Mouse (Mus musculus) stomach, embryonic 15.5 days (tissue): ENCODE results near the gene Oas1c. TPM values are rescaled to one million over a fixed set of nuclear protein-coding genes. Genes with fewer than 3 reads are reported as not detected.
A peak's percentile ranks its signal among the peaks of the same experiment; 100 is the strongest.
"Not testable (repeated sequence)": the region's sequence is repeated elsewhere in the genome, so short reads cannot be mapped to it uniquely, and the experiment has no call there.

Experiments used
- ATAC-seq: fragments of 200-750 bp; cut with Nextera tagmentation; 2 replicates; pipeline ENCODE4 v1.8.0; 2017; ENCODE audit warnings: low read depth, moderate number of reproducible peaks, moderate TSS enrichment; ENCODE audit not compliant: insufficient read depth, low FRiP score
- H3K27ac ChIP-seq: fragments of 300-500 bp; sonication (generic); 2 replicates; pipeline ENCODE4 v1.5.1; 2015; ENCODE audit warnings: mild to moderate bottlenecking, inconsistent platforms
- H3K27me3 ChIP-seq: fragments of 300-500 bp; sonication (generic); replicated peaks from 2 replicates; pipeline ENCODE4 v1.6.1; 2015; ENCODE audit warnings: inconsistent platforms
- H3K36me3 ChIP-seq: fragments of 300-500 bp; sonication (generic); 2 replicates; pipeline ENCODE4 v1.6.1; 2015; ENCODE audit warnings: inconsistent platforms
- H3K4me1 ChIP-seq: fragments of 300-500 bp; sonication (generic); 2 replicates; pipeline ENCODE4 v1.6.1; 2015; ENCODE audit warnings: inconsistent platforms
- H3K4me2 ChIP-seq: fragments of 300-500 bp; sonication (generic); 2 replicates; pipeline ENCODE4 v1.6.1; 2015; ENCODE audit warnings: mild to moderate bottlenecking, inconsistent platforms
- H3K4me3 ChIP-seq: fragments of 300-500 bp; sonication (generic); replicated peaks from 2 replicates; pipeline ENCODE4 v1.5.1; 2015; ENCODE audit warnings: inconsistent platforms
- H3K9ac ChIP-seq: fragments of 300-500 bp; sonication (generic); 2 replicates; pipeline ENCODE4 v1.6.1; 2015; ENCODE audit warnings: inconsistent platforms
- H3K9me3 ChIP-seq: fragments of 300-500 bp; sonication (generic); 2 replicates; pipeline ENCODE4 v1.6.1; 2016; ENCODE audit warnings: inconsistent platforms
- WGBS: fragments of 180-500 bp; shearing (Covaris S2); methylation state at CpG from one replicate; pipeline ENCODE4 v1.1.7; 2015; 5-methylcytosine and 5-hydroxymethylcytosine counted together
- polyA plus RNA-seq: library from polyadenylated mRNA; unstranded; fragments of >200 nt; fragmentation: Nextera tagmentation; extraction: Ambion mirVana; gene quantifications from 2 replicates; pipeline ENCODE4 v1.2.1, GENCODE M21; 2015

Gene Oas1c
- polyA plus RNA-seq, 1 experiment from 2014 or later, result 0.71 TPM

GRCm38 (mm10) chr5:120813023-120813422 lies 709 bp upstream of the Oas1c start:
- Histone ChIP-seq H3K27ac (no peak overlapping the region), H3K4me3 (peak overlapping the region; percentile 44), H3K4me1 (no peaks in the 10 kb centered on the region; the same call in 1 of the 2 replicates), H3K9me3 (no peaks in the 10 kb centered on the region), H3K27me3 (no peaks in the 10 kb centered on the region), H3K4me2 (peak overlapping the region; percentile 67), H3K36me3 (no peaks in the 10 kb centered on the region), H3K9ac (no peak overlapping the region)
- no peak for ATAC-seq
- 70% methylated on average over 6 of the region's 6 CpGs for WGBS

GRCm38 (mm10) chr5:120809171-120809570 lies 3.1 kb downstream of the Oas1c start:
- no peak overlapping the region for H3K4me2 ChIP-seq
- no peaks in the 10 kb centered on the region; the same call in 1 of the 2 replicates for H3K4me1 ChIP-seq
- H3K36me3 ChIP-seq, result no peaks in the 10 kb centered on the region
- no peaks in the 10 kb centered on the region for H3K27me3 ChIP-seq
- ATAC-seq, result no peak
- no peak overlapping the region for H3K9ac ChIP-seq
- WGBS, result 43% methylated on average over 6 of the region's 6 CpGs
- no peaks in the 10 kb centered on the region for H3K9me3 ChIP-seq
- H3K27ac ChIP-seq, result no peak overlapping the region
- H3K4me3 ChIP-seq, result no peak overlapping the region

- 86% methylated on average over 1 of the region's 1 CpGs for WGBS
- no peak for ATAC-seq
- Histone ChIP-seq H3K4me3 (no peak overlapping the region), H3K9me3 (no peaks in the 10 kb centered on the region), H3K36me3 (no peaks in the 10 kb centered on the region), H3K9ac (no peak overlapping the region), H3K27ac (no peak overlapping the region), H3K4me1 (no peaks in the 10 kb centered on the region), H3K4me2 (no peak overlapping the region), H3K27me3 (no peaks in the 10 kb centered on the region)
These were observed 5.9 kb downstream of the Oas1c start for GRCm38 (mm10) chr5:120806458-120806857.

GRCm38 (mm10) chr5:120803596-120803995 lies 8.7 kb downstream of the Oas1c start:
- Histone ChIP-seq H3K4me3 (no peak overlapping the region), H3K4me1 (no peaks in the 10 kb centered on the region), H3K9ac (no peak overlapping the region), H3K4me2 (no peak overlapping the region), H3K27ac (no peak overlapping the region), H3K36me3 (no peaks in the 10 kb centered on the region), H3K9me3 (no peaks in the 10 kb centered on the region), H3K27me3 (no peaks in the 10 kb centered on the region)
- 68% methylated on average over 2 of the region's 2 CpGs for WGBS
- ATAC-seq, result no peak

- H3K27ac ChIP-seq, H3K36me3 ChIP-seq, H3K9me3 ChIP-seq, H3K4me2 ChIP-seq, H3K4me3 ChIP-seq, H3K27me3 ChIP-seq, ATAC-seq, H3K4me1 ChIP-seq, H3K9ac ChIP-seq: not testable (repeated sequence)
- WGBS, result 70% methylated on average over 2 of the region's 2 CpGs
These were observed 13.4 kb downstream of the Oas1c start for GRCm38 (mm10) chr5:120798943-120799342.

- not testable (repeated sequence) for H3K9ac ChIP-seq, H3K4me2 ChIP-seq, H3K4me3 ChIP-seq, H3K4me1 ChIP-seq, H3K27ac ChIP-seq, H3K27me3 ChIP-seq, H3K36me3 ChIP-seq, ATAC-seq, H3K9me3 ChIP-seq
- 77% methylated on average over 5 of the region's 5 CpGs for WGBS
These were observed 14.2 kb downstream of the Oas1c start for GRCm38 (mm10) chr5:120798147-120798546.

- H3K27me3 ChIP-seq, H3K36me3 ChIP-seq, H3K27ac ChIP-seq, H3K4me2 ChIP-seq, H3K9me3 ChIP-seq, H3K9ac ChIP-seq, H3K4me3 ChIP-seq, H3K4me1 ChIP-seq, ATAC-seq: not testable (repeated sequence)
- 54% methylated on average over 9 of the region's 9 CpGs for WGBS
These were observed 16.8 kb downstream of the Oas1c start, which contains the start of gene Oas1e for GRCm38 (mm10) chr5:120795480-120796034. TSS of gene Oas1e (minus strand) at chr5:120795530.

- no peak overlapping the region for H3K27ac ChIP-seq
- H3K4me3 ChIP-seq, result no peak overlapping the region
- H3K9me3 ChIP-seq, result no peaks in the 10 kb centered on the region
- H3K27me3 ChIP-seq, result no peaks in the 10 kb centered on the region
- H3K9ac ChIP-seq, result no peak overlapping the region
- no peaks in the 10 kb centered on the region for H3K4me1 ChIP-seq
- no peak overlapping the region for H3K4me2 ChIP-seq
- WGBS, result 19% methylated on average over 2 of the region's 2 CpGs
- H3K36me3 ChIP-seq, result no peaks in the 10 kb centered on the region
- ATAC-seq, result no peak
These were observed 19.3 kb downstream of the Oas1c start for GRCm38 (mm10) chr5:120793043-120793442.

- 63% methylated on average over 3 of the region's 3 CpGs for WGBS
- Histone ChIP-seq H3K9me3 (no peaks in the 10 kb centered on the region), H3K4me2 (no peak overlapping the region), H3K4me3 (no peak overlapping the region), H3K9ac (no peak overlapping the region), H3K4me1 (no peaks in the 10 kb centered on the region), H3K36me3 (no peaks in the 10 kb centered on the region), H3K27ac (no peak overlapping the region), H3K27me3 (no peaks in the 10 kb centered on the region)
- ATAC-seq, result no peak
These were observed 25.3 kb downstream of the Oas1c start for GRCm38 (mm10) chr5:120787042-120787441.

GRCm38 (mm10) chr5:120782446-120782845 lies 29.9 kb downstream of the Oas1c start:
- Histone ChIP-seq H3K4me2 (no peak overlapping the region), H3K36me3 (no peaks in the 10 kb centered on the region), H3K4me1 (no peaks in the 10 kb centered on the region), H3K9ac (no peak overlapping the region), H3K27ac (no peak overlapping the region), H3K4me3 (no peak overlapping the region), H3K9me3 (no peaks in the 10 kb centered on the region), H3K27me3 (no peaks in the 10 kb centered on the region)
- 63% methylated on average over 2 of the region's 2 CpGs for WGBS
- no peak for ATAC-seq

GRCm38 (mm10) chr5:120781646-120782045 lies 30.7 kb downstream of the Oas1c start:
- WGBS, result 100% methylated on average over 1 of the region's 1 CpGs

GRCm38 (mm10) chr5:120779922-120780321 lies 32.4 kb downstream of the Oas1c start:
- 21% methylated on average over 3 of the region's 3 CpGs for WGBS
- no peak for ATAC-seq
- no peak overlapping the region for H3K9ac ChIP-seq
- H3K4me2 ChIP-seq, result no peak overlapping the region
- no peak overlapping the region for H3K4me3 ChIP-seq
- H3K4me1 ChIP-seq, result no peaks in the 10 kb centered on the region
- no peaks in the 10 kb centered on the region for H3K9me3 ChIP-seq
- H3K27ac ChIP-seq, result no peak overlapping the region
- H3K36me3 ChIP-seq, result no peaks in the 10 kb centered on the region
- no peaks in the 10 kb centered on the region for H3K27me3 ChIP-seq

More at GRCm38 (mm10) chr5:120781646-120782045, 30.7 kb downstream of the Oas1c start:
- Histone ChIP-seq H3K27ac (no peak overlapping the region), H3K4me1 (no peaks in the 10 kb centered on the region), H3K4me2 (no peak overlapping the region), H3K36me3 (no peaks in the 10 kb centered on the region), H3K4me3 (no peak overlapping the region), H3K9me3 (no peaks in the 10 kb centered on the region), H3K9ac (no peak overlapping the region), H3K27me3 (no peaks in the 10 kb centered on the region)
- no peak for ATAC-seq

- no peaks in the 10 kb centered on the region for H3K4me1 ChIP-seq
- no peak overlapping the region for H3K27ac ChIP-seq
- no peak overlapping the region for H3K4me2 ChIP-seq
- H3K36me3 ChIP-seq, result no peaks in the 10 kb centered on the region
- no peak for ATAC-seq
- H3K9ac ChIP-seq, result no peak overlapping the region
- H3K4me3 ChIP-seq, result no peak overlapping the region
- H3K9me3 ChIP-seq, result no peaks in the 10 kb centered on the region
- no peaks in the 10 kb centered on the region for H3K27me3 ChIP-seq
- 72% methylated on average over 2 of the region's 2 CpGs for WGBS
These were observed 33.4 kb downstream of the Oas1c start for GRCm38 (mm10) chr5:120778941-120779340.
